Mouse (Mus musculus) T-helper 2 cell (primary cell): ENCODE measurements around the gene Gimap4.

Experiments
- in situ Hi-C: fragments of 300-600 bp; cut with MboI, MseI; formaldehyde crosslinking; loops from one replicate; pipeline ENCODE4 v1.15.1; 2025; ENCODE audit warnings: high pct_unique_total_duplicates

Gimap4 gene

GRCm38 (mm10) chr6:48698066-48698856, 13.9 kb downstream of the Gimap4 start:
- in situ Hi-C loops = loop anchor here (25.0 kb wide), 1 partner anchor 936 kb away; no protein-coding TSS in a partner anchor

GRCm38 (mm10) chr6:48698888-48699287, 14.5 kb downstream of the Gimap4 start:
- in situ Hi-C loops = loop anchor here (25.0 kb wide), 1 partner anchor 937 kb away; no protein-coding TSS in a partner anchor

GRCm38 (mm10) chr6:48700251-48701075, 16.1 kb downstream of the Gimap4 start:
- in situ Hi-C loops = loop anchor here (5.0 to 25.0 kb wide), 3 partner anchors 42 to 1862 kb away; partner anchors contain the start of gene Cycs

- in situ Hi-C loops = loop anchor here (5.0 to 25.0 kb wide), 3 partner anchors 40 to 1860 kb away; partner anchors contain the start of gene Cycs
Measured at GRCm38 (mm10) chr6:48702146-48702545, 17.8 kb downstream of the Gimap4 start.

- in situ Hi-C loops = loop anchor here (5.0 to 25.0 kb wide), 3 partner anchors 40 to 1860 kb away; partner anchors contain the start of gene Cycs
Measured at GRCm38 (mm10) chr6:48702601-48703000, 18.3 kb downstream of the Gimap4 start.

- in situ Hi-C loops = loop anchor here (5.0 to 25.0 kb wide), 3 partner anchors 38 to 1858 kb away; partner anchors contain the start of gene Cycs
Measured at GRCm38 (mm10) chr6:48704146-48704545, 19.8 kb downstream of the Gimap4 start.

- in situ Hi-C loops = loop anchor here (25.0 kb wide), 2 partner anchors 1044 to 1856 kb away; partner anchors contain the start of gene Cycs
Measured at GRCm38 (mm10) chr6:48706130-48706529, 21.8 kb downstream of the Gimap4 start.

- in situ Hi-C loops = loop anchor here (25.0 kb wide), 2 partner anchors 1056 to 1844 kb away; partner anchors contain the start of gene Cycs
Measured at GRCm38 (mm10) chr6:48718455-48718854, 34.1 kb downstream of the Gimap4 start, which contains the start of the genes Gm28053 and Gimap7. Gene Gm28053 (plus strand): TSS chr6:48718607. Gene Gimap7 (plus strand): TSS chr6:48718621.

GRCm38 (mm10) chr6:48720326-48720725, 36.0 kb downstream of the Gimap4 start:
- in situ Hi-C loops = loop anchor here (25.0 kb wide), 2 partner anchors 1058 to 1842 kb away; partner anchors contain the start of gene Cycs

- in situ Hi-C loops = loop anchor here (25.0 kb wide), 2 partner anchors 1061 to 1839 kb away; partner anchors contain the start of gene Cycs
Measured at GRCm38 (mm10) chr6:48723468-48723867, 39.1 kb downstream of the Gimap4 start.

GRCm38 (mm10) chr6:48725476-48725875, 41.1 kb downstream of the Gimap4 start:
- in situ Hi-C loops = no loop called here

GRCm38 (mm10) chr6:48727761-48728160, 43.4 kb downstream of the Gimap4 start:
- in situ Hi-C loops = no loop called here

- in situ Hi-C loops = no loop called here
Measured at GRCm38 (mm10) chr6:48732864-48733304, 48.5 kb downstream of the Gimap4 start.

GRCm38 (mm10) chr6:48733660-48734059, 49.3 kb downstream of the Gimap4 start:
- in situ Hi-C loops = no loop called here

- in situ Hi-C loops = no loop called here
Measured at GRCm38 (mm10) chr6:48737053-48737452, 52.7 kb downstream of the Gimap4 start.

GRCm38 (mm10) chr6:48737688-48738087, 53.3 kb downstream of the Gimap4 start:
- in situ Hi-C loops = no loop called here

- in situ Hi-C loops = no loop called here
Measured at GRCm38 (mm10) chr6:48738961-48739779, 54.8 kb downstream of the Gimap4 start, which contains the start of gene Gimap1. Gene Gimap1 (plus strand): TSS chr6:48739054.

GRCm38 (mm10) chr6:48739780-48740055, 55.4 kb downstream of the Gimap4 start:
- in situ Hi-C loops = loop anchor here (5.0 kb wide), 2 partner anchors 37 to 62 kb away; partner anchors contain the start of gene Gimap9

- in situ Hi-C loops = loop anchor here (5.0 kb wide), 2 partner anchors 38 to 63 kb away; partner anchors contain the start of gene Gimap9
Measured at GRCm38 (mm10) chr6:48740501-48741169, 56.3 kb downstream of the Gimap4 start.

GRCm38 (mm10) chr6:48741273-48741672, 56.9 kb downstream of the Gimap4 start:
- in situ Hi-C loops = loop anchor here (5.0 kb wide), 2 partner anchors 39 to 64 kb away; partner anchors contain the start of gene Gimap9
